Mouse (Mus musculus) retina, postnatal 1 day (tissue): Measurements from ENCODE around the gene Gtpbp8.

ENCODE experiments used
- DNase-seq: peaks from one replicate; pipeline ENCODE4 v3.0.0-alpha.2; 2012

Gene Gtpbp8

DNA sequence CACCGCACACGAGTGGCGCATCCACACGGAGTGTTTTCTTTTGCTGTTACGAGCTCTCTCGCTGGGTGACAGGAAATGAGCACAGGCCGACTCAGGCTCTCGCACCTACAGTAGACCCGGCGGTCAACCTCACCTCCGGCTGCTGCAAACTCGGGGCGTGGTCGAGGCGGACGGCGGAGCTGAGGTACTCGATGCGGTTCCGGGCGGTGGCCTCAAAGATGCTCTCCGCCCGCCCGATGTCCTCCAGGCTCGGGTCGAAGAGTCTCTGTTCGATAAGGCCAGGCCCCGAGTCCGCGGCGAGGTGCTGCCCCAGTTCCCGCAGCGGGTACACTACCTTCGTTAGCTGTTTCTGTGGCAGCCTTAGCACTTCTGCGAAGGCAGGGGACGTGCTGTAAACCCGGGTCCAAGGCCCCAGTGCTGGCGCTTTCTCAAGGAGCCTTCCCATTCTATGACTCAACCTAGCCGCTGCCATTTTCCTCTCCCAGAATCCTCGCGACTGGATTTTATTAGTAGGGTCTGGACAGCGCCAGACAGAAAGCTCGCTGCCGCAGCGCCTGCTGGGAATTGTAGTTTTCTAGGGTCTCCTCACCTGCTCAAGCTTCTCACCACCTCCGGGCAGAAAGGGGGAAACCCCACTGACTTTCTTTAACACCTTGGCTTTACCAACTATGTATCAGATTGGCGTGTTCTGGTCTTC, at the start of gene Gtpbp8:
Gene Gtpbp8 (minus strand): TSS at position 498 of the 697 bp plus-strand sequence.
- peak; percentile 92 for DNase-seq

DNA sequence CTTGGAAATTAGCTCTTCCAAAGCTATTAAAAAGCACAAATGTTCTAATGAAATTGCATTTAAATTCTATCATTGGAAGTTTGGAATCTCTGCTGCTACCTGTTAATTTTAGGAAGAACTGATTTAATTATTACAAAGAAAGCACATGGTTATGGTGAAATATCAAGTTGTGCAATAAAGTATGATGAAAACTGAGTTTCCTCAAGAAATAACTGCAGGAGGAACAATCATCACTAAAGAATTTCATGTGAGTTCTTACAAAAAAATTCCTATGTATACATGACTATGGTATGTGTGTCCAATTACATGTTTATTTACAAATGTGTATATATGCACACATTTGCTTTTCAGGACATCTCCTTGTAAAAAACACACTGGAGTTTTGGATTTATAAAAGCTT, 48.3 kb upstream of the Gtpbp8 start:
- no peak for DNase-seq

DNA sequence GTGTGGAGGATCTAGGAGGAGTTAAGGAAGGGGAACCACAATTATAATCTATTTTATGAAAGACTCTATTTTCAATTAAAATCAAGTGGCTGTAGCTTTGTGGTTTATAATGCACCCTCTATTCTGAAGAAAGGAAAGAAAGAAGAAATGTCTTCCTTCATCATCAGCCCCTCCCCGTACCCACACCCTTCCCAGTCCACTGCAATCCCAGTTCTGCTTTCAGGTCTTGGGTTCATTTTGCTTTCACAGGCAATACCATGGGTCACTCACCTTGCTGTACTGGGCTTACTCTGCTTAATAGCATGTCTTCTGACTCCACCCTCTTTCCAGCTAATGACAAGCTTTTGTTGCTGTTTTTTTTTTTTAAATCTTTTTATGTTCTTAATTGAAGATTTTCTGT, 40.8 kb upstream of the Gtpbp8 start:
- DNase-seq, result no peak

DNA sequence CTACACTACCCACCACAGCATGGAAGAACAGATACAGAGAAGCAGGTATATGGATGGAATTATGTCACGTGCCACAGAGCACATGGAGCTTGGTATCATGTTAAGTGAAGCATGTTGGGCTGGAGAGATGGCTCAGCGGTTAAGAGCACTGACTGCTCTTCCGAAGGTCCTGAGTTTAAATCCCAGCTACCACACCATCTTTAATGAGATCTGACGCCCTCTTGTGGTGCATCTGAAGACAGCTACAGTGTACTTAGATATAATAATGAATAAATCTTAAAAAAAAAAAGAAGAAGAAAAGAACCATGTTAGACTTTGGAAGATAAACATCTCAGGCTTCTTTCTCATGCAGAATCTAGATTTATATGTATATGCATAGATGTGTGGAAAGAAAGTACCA, 34.6 kb upstream of the Gtpbp8 start:
- no peak for DNase-seq

DNA sequence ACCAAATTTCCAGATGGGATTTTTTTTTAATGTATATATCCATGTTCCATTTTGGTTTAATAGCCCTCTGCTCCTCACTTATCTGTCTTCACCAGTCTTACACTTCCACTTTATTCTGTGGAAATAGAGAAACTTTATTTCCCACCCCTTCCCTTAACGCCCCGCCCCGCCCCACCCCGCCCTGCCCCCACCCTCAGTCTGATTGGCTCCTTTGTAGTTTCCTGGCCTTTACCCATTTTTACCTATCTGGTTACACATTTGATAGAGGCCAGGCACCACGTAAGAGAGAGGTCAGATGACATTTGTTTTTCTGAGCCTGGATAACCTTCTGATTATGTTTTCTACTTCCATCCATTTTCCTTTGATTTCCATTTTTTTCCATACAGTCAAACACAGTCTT, 33.3 kb upstream of the Gtpbp8 start:
- no peak for DNase-seq

DNA sequence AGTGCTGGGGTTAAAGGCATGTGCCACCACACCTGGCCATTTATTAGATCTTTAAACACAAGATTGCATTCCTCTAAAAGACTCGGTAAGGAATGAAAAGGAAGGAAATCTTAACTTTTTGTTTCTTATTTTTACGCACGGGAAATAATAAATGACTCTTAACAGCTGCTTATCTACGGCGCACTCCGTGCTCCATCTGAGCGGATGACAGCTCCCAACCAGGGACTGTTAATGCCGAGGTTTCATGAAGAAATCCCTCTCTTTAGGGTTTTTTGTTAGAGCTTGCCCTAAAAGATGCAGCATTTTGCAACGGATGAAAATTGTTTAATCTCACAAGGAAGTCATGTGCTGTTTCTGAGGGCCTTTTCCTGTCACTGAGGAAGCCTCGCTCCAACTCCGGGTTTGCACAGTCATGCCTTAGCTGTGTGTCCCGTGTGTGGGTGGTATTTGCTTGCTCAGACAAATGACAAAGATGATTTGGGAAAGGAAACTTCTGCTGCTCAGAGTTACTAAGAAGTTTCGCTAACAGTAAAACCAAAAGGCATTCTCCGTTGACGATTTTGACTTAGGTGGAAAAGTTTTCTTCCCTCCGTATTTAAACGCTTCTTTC, 32.5 kb upstream of the Gtpbp8 start:
- DNase-seq, result no peak

DNA sequence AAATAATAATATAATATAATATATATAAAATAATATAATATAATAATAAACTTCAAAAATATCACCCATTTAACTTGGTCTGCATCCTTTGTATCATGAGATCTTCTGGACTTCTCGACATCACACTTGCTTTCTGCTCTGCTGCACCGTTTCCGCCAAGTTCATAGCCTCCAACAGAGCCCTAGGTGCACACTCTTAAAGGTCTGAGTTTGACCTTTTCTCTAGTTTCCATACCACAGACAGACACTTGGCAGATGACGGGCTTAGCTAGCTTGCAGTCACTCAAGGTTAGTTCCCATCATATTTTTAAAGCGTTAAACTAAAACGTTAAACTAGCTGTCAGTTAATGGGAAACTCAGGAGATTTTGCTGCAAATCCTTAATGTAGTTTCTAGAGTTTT, 28.0 kb upstream of the Gtpbp8 start:
- no peak for DNase-seq

DNA sequence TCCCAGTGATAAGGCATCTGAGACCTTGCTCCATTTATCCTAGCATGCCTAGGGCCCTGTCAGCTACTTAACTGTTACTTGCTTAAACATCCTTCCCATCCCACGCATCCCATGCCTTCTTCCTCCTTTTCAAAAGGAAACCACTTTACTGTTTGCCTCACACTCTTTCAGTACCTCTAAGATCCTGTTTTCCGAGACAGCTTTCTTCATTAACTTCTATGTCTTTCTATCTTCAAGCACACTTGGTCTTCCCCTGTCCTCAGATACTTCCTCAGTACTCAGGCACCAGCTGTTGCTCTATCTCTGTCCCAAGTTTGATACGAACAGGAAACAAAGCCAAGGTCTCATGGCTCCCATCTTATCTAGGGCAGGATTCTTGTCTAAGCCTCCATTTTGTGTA, 27.5 kb upstream of the Gtpbp8 start:
- DNase-seq, result no peak

DNA sequence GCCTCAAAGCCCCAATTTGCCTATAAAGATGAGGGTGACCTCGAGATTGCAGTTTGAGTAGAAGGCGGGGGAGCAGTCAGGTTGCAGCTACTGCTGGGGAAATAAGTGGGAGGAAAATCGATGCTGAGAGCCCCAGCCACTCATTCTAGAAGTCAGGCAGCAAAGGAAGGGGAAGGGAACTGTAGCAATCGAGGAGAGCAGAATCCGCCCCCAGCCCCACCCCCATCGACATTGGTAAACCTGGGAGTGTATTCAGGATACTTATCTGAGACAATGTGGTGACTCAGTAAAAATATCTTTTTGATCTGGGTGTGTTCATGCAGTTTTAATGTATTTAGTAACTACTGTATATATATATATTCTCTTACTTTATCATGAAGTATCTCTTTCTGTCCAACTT, 26.4 kb upstream of the Gtpbp8 start:
- DNase-seq, result no peak

DNA sequence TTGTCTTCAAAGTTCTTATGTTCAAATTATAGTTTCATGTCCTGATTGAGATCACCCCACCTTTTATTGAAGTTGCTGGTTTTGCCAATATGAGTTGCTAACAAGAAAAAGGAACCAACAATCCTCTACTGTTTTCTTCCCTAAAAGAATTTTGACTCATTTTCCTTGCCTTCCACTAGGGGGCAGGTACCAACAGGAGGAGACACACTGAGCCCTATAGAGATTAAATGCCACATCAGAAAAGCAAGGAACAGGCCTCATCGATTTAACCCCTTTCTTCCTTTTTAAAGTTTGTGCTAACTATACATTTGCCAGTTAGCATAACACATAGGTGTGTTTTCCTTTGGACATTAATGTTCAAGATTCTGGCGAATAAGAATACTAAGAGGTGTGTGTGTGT, 21.8 kb upstream of the Gtpbp8 start:
- DNase-seq, result peak; percentile 52

DNA sequence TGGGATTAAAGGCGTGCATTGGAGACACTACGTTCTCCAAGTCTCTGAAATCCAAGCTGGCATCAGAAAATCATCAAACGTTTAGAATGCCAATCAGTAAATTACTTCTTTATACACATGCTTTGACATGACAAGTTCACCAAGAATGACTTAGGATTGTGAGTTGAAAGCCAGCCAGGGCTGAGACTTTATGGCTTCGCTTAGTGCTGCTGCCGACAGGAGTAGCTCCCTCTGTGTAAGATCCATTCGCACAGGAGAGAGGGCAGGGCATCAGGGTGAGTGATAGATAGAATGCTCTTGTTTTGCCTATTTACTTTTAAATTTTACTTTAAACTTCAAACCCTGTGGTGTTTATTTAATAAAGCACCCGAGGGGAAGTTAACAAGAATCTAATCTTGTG, 21.3 kb upstream of the Gtpbp8 start:
- DNase-seq, result no peak

DNA sequence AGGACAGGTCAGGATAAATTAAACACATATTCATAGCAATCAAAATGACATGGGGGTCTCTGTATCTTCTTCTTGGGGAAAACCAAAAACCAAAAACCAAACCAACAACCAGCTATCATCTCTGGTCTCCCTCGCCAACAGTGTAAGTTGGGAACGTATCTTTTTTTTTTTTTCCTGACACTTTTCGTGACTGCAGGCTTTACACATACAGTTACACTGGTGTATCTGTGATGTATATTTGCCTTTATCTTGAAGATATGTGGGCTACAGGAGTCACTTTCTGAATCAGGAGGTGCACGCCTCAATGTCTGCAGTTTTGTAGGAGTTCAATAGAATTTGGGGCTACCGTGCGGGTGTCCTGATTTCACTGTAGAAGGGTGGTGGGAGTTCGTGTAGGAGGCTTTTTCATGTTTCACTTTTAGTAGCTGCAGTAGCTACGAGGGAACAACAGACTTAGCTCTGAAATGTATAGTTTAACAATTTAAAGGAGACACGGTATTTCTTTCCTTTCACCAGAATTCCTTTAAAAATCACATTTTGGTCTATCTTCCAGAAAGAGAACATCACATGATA, 20.2 kb upstream of the Gtpbp8 start:
- DNase-seq, result no peak

DNA sequence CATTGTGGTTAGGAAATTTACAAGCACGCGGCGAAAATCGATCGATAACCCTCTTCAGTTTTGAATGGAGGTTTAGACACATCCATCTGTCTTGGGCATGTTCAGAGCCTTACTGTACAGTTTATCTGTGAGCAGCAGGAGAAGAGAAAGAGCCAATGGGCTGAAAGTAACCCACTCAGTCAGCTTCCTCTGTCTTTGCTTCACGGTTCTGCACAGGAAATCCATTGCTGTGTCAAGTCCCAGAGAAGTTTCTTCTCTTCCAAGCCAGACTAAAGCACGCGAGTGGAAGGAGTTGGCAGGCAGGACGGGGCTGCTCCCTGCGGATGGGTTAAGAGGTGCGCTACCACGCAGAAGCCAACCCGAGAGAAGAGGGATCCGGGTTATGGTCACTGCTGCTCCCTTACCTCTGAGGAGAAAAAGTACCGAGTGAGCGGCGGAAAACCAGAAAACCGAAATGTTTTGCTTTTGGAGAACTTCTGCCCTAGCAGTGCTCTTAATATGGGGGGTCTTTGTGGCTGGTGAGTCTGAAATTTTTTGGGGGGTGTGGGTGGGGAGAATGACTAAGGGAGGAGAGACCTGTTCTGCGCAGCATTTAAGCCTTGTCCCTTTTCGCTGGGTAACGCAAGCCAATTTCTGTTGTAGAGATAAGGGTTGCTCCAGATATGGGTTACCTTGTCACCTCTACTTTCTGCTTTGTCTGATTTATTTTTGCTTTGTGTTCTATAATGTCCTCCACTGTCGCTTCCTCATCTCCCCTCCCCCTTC, 19.6 kb upstream of the Gtpbp8 start, which contains the start of gene Cd200r1:
Gene Cd200r1 (plus strand): TSS at position 182 of the 765 bp plus-strand sequence.
- DNase-seq, result no peak

DNA sequence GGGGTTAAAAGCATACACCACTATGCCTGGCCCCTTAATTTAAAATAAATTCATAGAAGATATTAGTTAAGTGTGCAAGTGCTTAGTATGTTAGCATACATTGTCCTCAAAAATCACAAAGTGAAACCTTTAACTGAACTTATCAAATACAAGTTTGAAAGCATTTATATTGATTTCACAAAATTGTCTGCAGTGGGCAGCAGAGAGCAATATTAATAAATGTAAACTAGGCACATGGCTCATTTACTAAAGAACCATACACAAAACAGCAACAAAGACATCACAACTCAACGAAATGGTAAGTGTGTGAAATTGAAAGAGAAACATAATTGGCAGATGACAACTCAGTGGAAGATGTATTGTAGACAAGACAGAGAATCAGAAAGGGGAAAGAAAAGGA, 15.6 kb upstream of the Gtpbp8 start:
- no peak for DNase-seq

DNA sequence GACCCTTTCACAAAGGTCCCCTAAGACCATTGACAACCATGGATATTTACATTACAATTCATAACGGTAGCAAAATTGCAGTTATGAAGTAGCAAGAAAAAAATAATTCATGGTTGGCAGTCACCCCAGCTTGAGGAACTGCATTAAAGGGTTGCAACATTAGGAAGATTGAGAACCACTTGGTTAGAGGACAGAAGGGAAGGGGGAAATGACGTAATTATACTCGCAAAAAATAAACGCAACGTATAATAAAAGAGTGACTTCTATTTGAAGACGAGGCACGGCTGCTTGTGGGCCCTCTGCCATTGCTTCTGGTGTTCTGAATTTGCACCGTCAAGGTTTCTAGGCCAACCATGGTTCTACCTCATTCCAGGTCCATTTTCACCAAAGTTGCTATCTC, 11.5 kb upstream of the Gtpbp8 start:
- DNase-seq, result no peak

DNA sequence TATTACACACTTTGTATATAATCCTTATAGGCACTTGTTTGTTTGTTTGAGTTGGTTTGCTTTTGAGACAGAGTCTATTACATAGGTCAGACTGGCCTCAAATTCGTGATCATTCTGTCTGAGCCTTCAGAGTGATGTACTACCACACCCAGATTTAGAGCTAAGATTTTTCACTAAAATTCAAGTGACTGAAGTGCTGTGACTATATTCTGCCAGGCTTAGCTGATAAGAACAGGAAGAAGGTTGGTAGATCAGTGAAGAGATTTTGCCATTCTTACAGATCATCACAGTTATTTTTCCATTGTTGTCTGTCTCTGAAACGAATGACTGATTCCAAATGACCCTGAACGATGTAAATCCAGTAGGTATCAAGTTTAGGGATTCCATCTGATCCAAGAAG, 1.8 kb upstream of the Gtpbp8 start:
- DNase-seq, result no peak

DNA sequence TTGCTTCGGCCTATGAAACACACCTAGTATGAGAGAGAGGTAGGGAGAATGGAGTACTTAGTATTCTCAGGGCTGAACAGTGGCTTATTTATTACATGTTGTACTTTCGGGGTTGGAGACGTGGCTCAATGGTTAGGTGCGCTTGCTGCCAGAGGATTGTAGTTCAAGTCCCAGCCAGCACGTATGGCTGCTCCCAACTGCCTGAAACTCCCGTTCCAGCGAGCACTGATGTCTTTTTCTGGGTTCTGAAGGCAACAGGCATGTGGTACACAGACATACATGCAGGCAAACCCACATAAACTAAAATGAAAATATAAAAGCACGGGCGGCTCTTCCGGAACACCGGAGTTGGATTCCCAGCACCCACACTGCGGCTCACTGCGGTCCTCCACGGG, 695 bp downstream of the Gtpbp8 start:
- no peak for DNase-seq

DNA sequence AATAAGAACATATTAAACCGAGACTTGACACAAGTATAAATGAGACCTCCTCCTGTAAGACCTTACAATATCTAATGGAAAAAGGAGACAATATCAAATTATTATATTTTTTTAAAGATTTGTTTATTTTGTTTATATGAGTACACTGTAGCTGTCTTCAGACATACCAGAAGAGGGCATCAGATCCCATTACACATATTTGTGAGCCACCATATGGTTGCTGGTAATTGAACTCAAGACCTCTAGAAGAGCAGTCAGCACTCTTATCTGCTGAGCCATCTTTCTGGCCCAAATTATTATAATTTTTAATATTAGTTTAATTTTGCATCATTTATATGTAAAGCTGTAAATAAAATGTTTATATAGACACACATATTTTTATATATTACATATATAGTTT, 3.4 kb downstream of the Gtpbp8 start:
- no peak for DNase-seq

DNA sequence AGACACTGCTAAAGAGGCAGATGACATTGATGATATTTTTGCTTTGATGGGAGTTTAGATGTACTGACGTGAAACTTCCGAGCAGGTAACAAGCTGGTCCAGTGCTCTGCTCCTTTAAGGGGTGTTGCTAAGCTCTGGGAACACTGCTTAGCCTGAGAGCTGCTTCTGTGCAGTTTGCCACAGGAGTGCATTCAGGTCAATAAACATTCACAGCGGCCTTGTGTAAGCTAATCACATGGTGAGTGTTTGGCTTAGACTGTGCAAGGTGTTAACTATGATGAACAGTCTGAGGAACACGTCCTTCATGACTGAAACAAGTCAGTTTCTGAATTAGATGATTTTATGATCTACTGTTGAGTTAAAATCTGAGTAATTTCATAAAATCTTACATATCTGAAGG, 10.0 kb downstream of the Gtpbp8 start:
- DNase-seq, result no peak

DNA sequence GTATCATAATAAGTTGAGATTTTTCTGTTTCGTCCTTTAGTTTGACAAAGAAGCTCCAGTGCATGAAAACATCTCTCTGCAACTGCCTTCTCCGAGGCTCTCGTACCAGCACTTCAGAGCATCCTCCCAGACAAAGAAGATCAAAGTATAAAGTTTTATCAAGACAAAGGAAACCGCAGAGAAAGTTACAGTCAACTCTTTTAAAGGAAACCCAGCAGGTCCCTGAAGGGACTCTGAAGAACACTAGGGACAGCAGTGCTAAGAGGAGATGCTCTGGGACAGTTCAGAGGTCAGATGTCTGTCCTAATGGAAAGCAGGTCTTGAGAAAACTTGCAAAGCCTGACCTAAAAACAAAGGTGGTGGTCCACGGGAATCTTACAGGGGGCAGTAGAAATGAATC, 10.5 kb downstream of the Gtpbp8 start:
- DNase-seq, result no peak

DNA sequence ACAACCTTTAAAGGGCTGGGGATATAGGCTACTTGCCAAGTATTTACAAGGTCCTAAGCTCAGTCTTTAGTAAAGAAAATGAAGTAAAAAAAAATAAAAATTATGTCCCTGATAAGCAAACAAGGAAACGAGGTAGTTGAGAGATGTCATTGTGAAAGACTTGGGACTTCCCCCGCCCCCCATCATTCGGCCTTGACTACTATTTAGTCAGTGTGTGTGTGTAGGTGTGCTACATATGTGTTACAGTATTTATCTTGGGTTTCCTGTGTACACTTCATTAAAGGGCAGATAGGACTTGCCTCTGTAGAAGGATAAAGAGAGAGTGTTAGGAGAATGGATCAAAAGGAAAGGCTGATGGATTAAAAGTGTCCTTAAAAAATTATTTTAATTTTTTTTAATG, 12.1 kb downstream of the Gtpbp8 start:
- DNase-seq, result no peak

DNA sequence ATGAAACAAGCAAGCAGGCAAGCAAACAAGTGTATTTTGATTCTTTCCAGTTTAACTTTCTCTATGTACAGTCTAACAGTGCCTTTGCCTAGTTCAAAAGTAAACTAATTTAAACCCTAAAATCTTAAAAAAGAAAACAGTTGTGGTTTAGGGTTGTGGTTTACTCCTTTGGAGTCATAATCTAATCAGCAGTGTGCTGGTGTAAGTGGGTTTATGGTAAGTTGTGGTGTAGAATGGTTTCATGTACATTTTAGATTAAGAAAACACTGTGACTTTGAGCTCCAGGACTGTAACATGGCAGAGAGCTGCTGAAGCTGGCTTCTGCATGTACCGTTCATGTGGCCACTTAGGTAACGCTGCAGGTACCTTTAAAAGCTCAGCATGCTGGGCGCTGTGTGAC, 18.6 kb downstream of the Gtpbp8 start:
- DNase-seq, result no peak

DNA sequence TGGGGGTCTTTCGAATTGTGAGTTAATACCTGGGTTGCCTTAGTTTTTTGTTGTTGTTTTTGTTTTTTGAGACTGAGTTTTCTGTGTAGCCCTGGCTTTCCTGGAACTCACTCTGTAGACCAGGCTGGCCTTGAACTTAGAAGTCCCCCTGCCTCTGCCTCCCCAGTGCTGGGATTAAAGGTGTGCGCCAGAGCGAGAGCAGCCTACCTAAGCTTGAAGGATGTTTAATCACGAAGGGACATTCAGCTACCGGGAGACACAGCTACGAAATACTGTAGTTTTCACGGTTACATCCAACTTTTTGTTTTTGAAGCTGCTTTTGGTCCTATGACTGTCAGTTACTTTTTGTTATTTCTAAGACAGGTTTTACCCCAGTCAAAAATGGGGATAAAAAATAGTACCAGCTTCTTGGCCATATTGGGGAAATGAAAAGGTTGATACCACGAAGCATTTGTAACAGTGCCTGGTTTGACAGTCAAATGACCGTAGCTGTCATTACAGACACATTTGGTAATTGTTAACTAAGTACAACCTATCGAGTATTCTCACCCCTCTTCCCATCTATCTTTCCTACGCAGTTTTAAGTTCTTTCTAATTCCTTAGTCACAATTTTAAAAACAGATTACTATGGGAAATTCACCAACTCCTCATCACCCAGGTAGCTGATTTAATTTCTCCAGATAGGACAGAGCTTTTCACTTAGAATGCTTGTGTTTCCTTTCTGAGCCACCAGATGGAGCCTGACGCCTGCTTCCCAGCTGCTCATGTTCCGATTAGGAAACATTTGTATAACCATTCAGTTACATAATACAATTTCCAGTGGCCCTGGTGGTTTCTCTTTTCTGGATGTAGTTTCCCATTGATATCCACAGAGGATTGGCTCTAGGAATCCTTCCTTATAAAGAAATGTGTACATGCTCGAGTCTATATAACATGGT, 20.6 kb downstream of the Gtpbp8 start:
- DNase-seq, result peak; percentile 80
